Mouse (Mus musculus): ENCODE measurements around the gene Adamts2. TPM values are rescaled to one million over a fixed set of nuclear protein-coding genes. Genes with fewer than 3 reads are reported as not detected.
A peak's percentile ranks its signal among the peaks of the same experiment; 100 is the strongest.

Adamts2 gene
- total and polyA plus RNA-seq, 2 experiments from 2014 or later, result 4.9 to 12.7 TPM

- no peak overlapping the region for H3K4me3 ChIP-seq (ENCODE audit: low read depth, low read length)
- H3K36me3 ChIP-seq (ENCODE audit: insufficient read depth, low read length), result no peaks in the 10 kb centered on the region
- H3K4me2 ChIP-seq (ENCODE audit: low read depth, low read length, poor library complexity, severe bottlenecking), result no peak overlapping the region
- H3K9ac ChIP-seq (replicated peaks; ENCODE audit: low read length, poor library complexity, severe bottlenecking), result no peak overlapping the region
- H3K9me3 ChIP-seq (ENCODE audit: low read length), result no peaks in the 10 kb centered on the region
- TF ChIP-seq CTCF (IDR thresholded peaks at IDR 0.05), result no peak
- ATAC-seq (ENCODE audit: low FRiP score) (no peak), DNase-seq (ENCODE audit: low spot score) (no peak)
- WGBS, result 63% methylated on average over 6 of the region's 6 CpGs
- no peaks in the 10 kb centered on the region; the same call in 1 of the 2 replicates for H3K4me1 ChIP-seq (ENCODE audit: insufficient read depth, low read length)
- H3K27ac ChIP-seq (ENCODE audit: low read depth, low read length), result no peak overlapping the region
- H3K27me3 ChIP-seq (ENCODE audit: insufficient read depth, low read length), result no peaks in the 10 kb centered on the region
Observed at GRCm38 (mm10) chr11:50715091-50715490, 113.2 kb downstream of the Adamts2 start.

GRCm38 (mm10) chr11:50717381-50717897 lies 115.6 kb downstream of the Adamts2 start:
- ATAC-seq (ENCODE audit: low FRiP score) (no peak), DNase-seq (ENCODE audit: low spot score) (no peak)
- Histone ChIP-seq H3K4me2 (ENCODE audit: low read depth, low read length, poor library complexity, severe bottlenecking) (no peak overlapping the region), H3K36me3 (ENCODE audit: insufficient read depth, low read length) (no peaks in the 10 kb centered on the region), H3K27me3 (ENCODE audit: insufficient read depth, low read length) (no peaks in the 10 kb centered on the region), H3K4me1 (ENCODE audit: insufficient read depth, low read length) (no peaks in the 10 kb centered on the region; the same call in 1 of the 2 replicates), H3K9me3 (ENCODE audit: low read length) (no peaks in the 10 kb centered on the region), H3K4me3 (ENCODE audit: low read depth, low read length) (no peak overlapping the region), H3K27ac (ENCODE audit: low read depth, low read length) (no peak overlapping the region), H3K9ac (replicated peaks; ENCODE audit: low read length, poor library complexity, severe bottlenecking) (no peak overlapping the region)
- WGBS, result 64% methylated on average over 12 of the region's 12 CpGs
- no peak for TF ChIP-seq CTCF (IDR thresholded peaks at IDR 0.05)

GRCm38 (mm10) chr11:50718862-50719261 lies 117.0 kb downstream of the Adamts2 start:
- Histone ChIP-seq H3K4me3 (ENCODE audit: low read depth, low read length) (no peak overlapping the region), H3K27ac (ENCODE audit: low read depth, low read length) (no peak overlapping the region), H3K9me3 (ENCODE audit: low read length) (no peaks in the 10 kb centered on the region), H3K4me1 (ENCODE audit: insufficient read depth, low read length) (no peaks in the 10 kb centered on the region; the same call in 1 of the 2 replicates), H3K36me3 (ENCODE audit: insufficient read depth, low read length) (no peaks in the 10 kb centered on the region), H3K9ac (replicated peaks; ENCODE audit: low read length, poor library complexity, severe bottlenecking) (no peak overlapping the region), H3K4me2 (ENCODE audit: low read depth, low read length, poor library complexity, severe bottlenecking) (no peak overlapping the region), H3K27me3 (ENCODE audit: insufficient read depth, low read length) (no peaks in the 10 kb centered on the region)
- no peak for TF ChIP-seq CTCF (IDR thresholded peaks at IDR 0.05)
- WGBS, result 48% methylated on average over 6 of the region's 6 CpGs
- ATAC-seq (ENCODE audit: low FRiP score) (no peak), DNase-seq (ENCODE audit: low spot score) (no peak)

DNA sequence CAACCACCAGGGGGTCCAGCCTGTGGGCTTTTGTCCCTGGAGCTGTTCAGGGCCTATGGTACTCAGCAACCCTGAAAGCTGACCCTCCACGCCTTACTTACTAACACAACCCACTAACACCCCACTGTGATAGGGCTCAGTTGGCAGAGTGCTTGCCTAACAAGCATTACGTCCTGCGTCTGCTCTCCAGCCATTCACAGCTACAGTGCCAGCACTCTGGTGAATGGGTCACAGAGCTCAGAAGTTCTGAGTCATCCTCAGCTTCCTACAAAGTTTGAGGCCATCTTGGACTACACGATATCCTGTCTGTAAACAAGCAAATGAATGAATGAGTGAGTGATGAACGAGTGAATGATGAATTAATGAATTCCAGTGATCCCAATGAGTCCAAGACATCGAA lies 118.5 kb downstream of the Adamts2 start:
- no peak overlapping the region for H3K27ac ChIP-seq (ENCODE audit: low read depth, low read length)
- no peaks in the 10 kb centered on the region; the same call in 1 of the 2 replicates for H3K4me1 ChIP-seq (ENCODE audit: insufficient read depth, low read length)
- ATAC-seq (ENCODE audit: low FRiP score), result no peak
- no peak overlapping the region for H3K9ac ChIP-seq (replicated peaks; ENCODE audit: low read length, poor library complexity, severe bottlenecking)
- TF ChIP-seq CTCF (IDR thresholded peaks at IDR 0.05), result no peak
- no peaks in the 10 kb centered on the region for H3K27me3 ChIP-seq (ENCODE audit: insufficient read depth, low read length)
- no peak for DNase-seq (ENCODE audit: low spot score)
- WGBS, result 69% methylated on average over 6 of the region's 6 CpGs
- H3K4me3 ChIP-seq (ENCODE audit: low read depth, low read length), result no peak overlapping the region
- H3K36me3 ChIP-seq (ENCODE audit: insufficient read depth, low read length), result no peaks in the 10 kb centered on the region
- no peaks in the 10 kb centered on the region for H3K9me3 ChIP-seq (ENCODE audit: low read length)
- H3K4me2 ChIP-seq (ENCODE audit: low read depth, low read length, poor library complexity, severe bottlenecking), result no peak overlapping the region

GRCm38 (mm10) chr11:50720856-50721550 lies 119.1 kb downstream of the Adamts2 start:
- Histone ChIP-seq H3K36me3 (ENCODE audit: insufficient read depth, low read length) (no peaks in the 10 kb centered on the region), H3K4me1 (ENCODE audit: insufficient read depth, low read length) (no peaks in the 10 kb centered on the region; the same call in 1 of the 2 replicates), H3K27ac (ENCODE audit: low read depth, low read length) (no peak overlapping the region), H3K9me3 (ENCODE audit: low read length) (no peaks in the 10 kb centered on the region), H3K4me3 (ENCODE audit: low read depth, low read length) (no peak overlapping the region), H3K27me3 (ENCODE audit: insufficient read depth, low read length) (no peaks in the 10 kb centered on the region), H3K4me2 (ENCODE audit: low read depth, low read length, poor library complexity, severe bottlenecking) (no peak overlapping the region), H3K9ac (replicated peaks; ENCODE audit: low read length, poor library complexity, severe bottlenecking) (no peak overlapping the region)
- ATAC-seq (ENCODE audit: low FRiP score) (no peak), DNase-seq (ENCODE audit: low spot score) (peak; percentile 61)
- TF ChIP-seq CTCF (IDR thresholded peaks at IDR 0.05), result peak; percentile 40
- 46% methylated on average over 12 of the region's 12 CpGs for WGBS

DNA sequence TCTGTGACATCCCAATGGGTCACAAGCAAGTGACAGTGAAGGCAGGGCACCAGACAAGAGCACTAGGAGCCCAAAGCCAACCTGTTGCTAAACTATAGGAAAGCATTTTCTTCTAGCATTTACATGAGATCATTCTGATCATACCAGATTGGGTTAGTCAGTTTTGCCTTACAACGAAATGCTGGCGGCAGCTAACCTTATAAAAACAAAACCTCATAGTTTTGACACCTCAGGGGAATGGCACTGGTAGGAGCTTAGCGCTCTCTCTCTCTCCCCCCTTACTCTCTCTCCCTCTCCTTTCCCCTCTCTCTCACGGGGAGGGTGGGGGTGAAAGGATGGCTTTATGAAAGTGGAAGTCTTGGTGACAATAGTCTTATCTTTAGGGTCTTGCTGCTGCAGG lies 123.7 kb downstream of the Adamts2 start:
- H3K9ac ChIP-seq (replicated peaks; ENCODE audit: low read length, poor library complexity, severe bottlenecking), result no peak overlapping the region
- H3K9me3 ChIP-seq (ENCODE audit: low read length), result no peaks in the 10 kb centered on the region
- TF ChIP-seq CTCF (IDR thresholded peaks at IDR 0.05), result no peak
- no peaks in the 10 kb centered on the region for H3K36me3 ChIP-seq (ENCODE audit: insufficient read depth, low read length)
- ATAC-seq (ENCODE audit: low FRiP score), result no peak
- H3K4me3 ChIP-seq (ENCODE audit: low read depth, low read length), result no peak overlapping the region
- no peak overlapping the region for H3K4me2 ChIP-seq (ENCODE audit: low read depth, low read length, poor library complexity, severe bottlenecking)
- no peak for DNase-seq (ENCODE audit: low spot score)
- H3K27ac ChIP-seq (ENCODE audit: low read depth, low read length), result no peak overlapping the region
- no peaks in the 10 kb centered on the region for H3K27me3 ChIP-seq (ENCODE audit: insufficient read depth, low read length)
- no peaks in the 10 kb centered on the region for H3K4me1 ChIP-seq (ENCODE audit: insufficient read depth, low read length)
- WGBS, result 78% methylated on average over 4 of the region's 4 CpGs
